Mouse (Mus musculus) kidney, adult 10 weeks (tissue): ENCODE measurements around the gene Bcl2a1c. TPM values are rescaled to one million over a fixed set of nuclear protein-coding genes. Genes with fewer than 3 reads are reported as not detected.

ENCODE experiments used
- polyA plus RNA-seq: library from polyadenylated mRNA; stranded (reverse); fragments of 350-450 nt; fragmentation: Illumina TruSeq; extraction: RNeasy Lipid Tissue Mini Kit (QIAGEN cat#74804); gene quantifications from one replicate; pipeline ENCODE4 v1.2.3, GENCODE M21; 2014; ENCODE audit warnings: low read depth, low replicate concordance

The Bcl2a1c gene
- polyA plus RNA-seq, result not detected

GRCm38 (mm10) chr9:114329855-114330254, at the start of gene Bcl2a1c:
TSS of gene Bcl2a1c (plus strand) at chr9:114330135.

Other genes starting within 250 kb of the Bcl2a1c start
- 48.0 TPM for gene Crtap, start 60.5 kb downstream of the Bcl2a1c start, polyA plus RNA-seq
- 25.7 TPM for gene Glb1, start 70.9 kb downstream of the Bcl2a1c start, polyA plus RNA-seq
- 2.0 TPM for gene Tmppe, start 71.0 kb downstream of the Bcl2a1c start, polyA plus RNA-seq
- not detected for gene Ccr4, start 174.8 kb downstream of the Bcl2a1c start, polyA plus RNA-seq
- not detected for gene C130032M10Rik, start 185.6 kb downstream of the Bcl2a1c start, polyA plus RNA-seq
- gene Trim71, start 234.2 kb downstream of the Bcl2a1c start, polyA plus RNA-seq, result not detected